Mouse (Mus musculus): Measurements from ENCODE around the gene Rasa2.
"Not testable (repeated sequence)": the region's sequence is repeated elsewhere in the genome, so short reads cannot be mapped to it uniquely, and the experiment has no call there.

Rasa2 gene

DNA sequence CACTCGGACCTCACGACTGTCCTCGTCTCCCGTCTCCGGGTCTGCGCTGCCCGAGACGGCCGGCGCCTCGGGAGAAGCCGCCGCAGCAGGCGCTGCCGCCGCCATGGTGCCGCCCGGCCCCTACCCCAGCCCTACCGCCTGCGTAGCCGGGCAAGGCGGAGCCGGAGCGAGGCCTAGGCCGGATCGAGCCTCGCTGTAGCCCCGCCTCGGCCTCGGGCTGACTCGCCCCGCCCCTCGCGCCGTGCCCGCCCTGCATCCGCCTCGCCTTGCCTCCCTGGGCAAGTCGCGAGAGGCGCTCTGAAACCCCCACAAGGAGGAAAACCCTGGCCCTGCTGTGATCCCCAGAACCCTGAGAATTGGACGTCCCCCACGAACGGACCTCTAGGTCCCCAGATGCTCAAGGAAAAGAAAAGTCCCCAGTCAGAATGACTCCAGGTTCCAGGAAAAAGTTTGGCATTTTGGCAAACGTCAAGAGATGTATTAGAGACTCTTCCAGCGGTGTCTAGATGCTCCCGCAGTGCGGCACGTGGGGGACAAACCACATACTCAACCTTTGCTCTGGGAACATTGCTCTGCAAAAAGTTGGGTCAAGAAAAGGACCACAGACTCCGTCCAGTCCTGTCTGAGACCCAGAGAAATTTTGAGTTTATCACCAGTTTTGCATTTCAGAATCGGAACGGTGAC is at the start of gene Rasa2:
Gene Rasa2, minus strand, starts transcription at position 229 of the 684 bp plus-strand sequence.
- peak; percentile 87 for DNase-seq (ENCODE audit: low read depth, low spot score)

DNA sequence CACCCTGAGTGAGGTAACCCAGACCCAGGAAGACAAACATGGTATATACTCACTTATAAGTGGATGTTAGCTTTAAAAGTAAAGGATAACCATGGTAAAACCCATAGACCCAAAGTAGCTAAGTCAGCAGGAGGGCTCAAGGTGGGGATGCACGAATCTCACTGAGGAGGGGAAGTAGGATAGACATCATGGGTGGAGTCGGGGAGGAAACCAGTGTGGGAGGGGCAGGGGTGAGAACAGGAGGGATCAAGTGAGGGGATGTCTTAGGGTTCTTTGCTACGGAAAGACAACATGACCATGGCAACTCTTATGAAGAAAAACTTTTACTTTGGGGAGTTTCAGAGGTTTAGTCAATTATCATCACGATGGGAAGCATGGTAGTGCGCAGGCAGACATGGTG is 47.2 kb upstream of the Rasa2 start:
- no peak for DNase-seq (ENCODE audit: low read depth, low spot score)

DNA sequence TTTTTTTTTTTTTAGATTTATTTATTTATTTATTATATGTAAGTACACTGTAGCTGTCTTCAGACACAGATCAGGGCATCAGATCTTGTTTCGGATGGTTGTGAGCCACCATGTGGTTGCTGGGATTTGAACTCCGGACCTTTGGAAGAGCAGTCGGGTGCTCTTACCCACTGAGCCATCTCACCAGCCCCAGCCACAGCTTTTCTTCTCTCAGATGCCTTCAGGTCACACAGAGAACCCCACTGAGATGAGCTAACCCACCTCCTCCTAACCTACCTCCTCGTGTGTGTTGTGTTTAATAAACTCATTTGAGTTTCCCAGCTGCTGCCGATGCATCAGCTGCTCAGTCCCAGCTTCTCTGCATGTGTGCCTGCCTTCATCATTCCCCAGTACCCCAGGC is 46.3 kb upstream of the Rasa2 start:
- DNase-seq (ENCODE audit: low read depth, low spot score), result not testable (repeated sequence)

DNA sequence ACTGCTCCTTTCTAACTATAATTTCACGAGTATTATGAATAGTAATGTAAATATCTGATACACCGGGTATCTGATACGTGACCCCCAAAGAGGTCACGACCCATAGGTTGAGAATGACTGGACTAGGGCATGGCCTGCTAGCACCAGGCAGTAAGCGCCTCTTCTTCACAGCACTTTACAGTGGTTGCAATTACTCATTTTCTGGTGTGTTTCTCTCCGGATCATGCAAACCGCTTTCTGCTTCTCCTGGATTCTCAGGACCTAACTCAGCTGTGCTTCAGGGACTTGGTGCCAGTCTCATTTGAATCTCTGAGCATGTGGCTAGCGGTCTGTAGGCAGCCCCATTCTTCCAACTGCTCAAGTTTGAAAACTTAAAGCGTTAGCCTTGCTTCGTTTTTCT is 45.3 kb upstream of the Rasa2 start:
- DNase-seq (ENCODE audit: low read depth, low spot score), result no peak

DNA sequence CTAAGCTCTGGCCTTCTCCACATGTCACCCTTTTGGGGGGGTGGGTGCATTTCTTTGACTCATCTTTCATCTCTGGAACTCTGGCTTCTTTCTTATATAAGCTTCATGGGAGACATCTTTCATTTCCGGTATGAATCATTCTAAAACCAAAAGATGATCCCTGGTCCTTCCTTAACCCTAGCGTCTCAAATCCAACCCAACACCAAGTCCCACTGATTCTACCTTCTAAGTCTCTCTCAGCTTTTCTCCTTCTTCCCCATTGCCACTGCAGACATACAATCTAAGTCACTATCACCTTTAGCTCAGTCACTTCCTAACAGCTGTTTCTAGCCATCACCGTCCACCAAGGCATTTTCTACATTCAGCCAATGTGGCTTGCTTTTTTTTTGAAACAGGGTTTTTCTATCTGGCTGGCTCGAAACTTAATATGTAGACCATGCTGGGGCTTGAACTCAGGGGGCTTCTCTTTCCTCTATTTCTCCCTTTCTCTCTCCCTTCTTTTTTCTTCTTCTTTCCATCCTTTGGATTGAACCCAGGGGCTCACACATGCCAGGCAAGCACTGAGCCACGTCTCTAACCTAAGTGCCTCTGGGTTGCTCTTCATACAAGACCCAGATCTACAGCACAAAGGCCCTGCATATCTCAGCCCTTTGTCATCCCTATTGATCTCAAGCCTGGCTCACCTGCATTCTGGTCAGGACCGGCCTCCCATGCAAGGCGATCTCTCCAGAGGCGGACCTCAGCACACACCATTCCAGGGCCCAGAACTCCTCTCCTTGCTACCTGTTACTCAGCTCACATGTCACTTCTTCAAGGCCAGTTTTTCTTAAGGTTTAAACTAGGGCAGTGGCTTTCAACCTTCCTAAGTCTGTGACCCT is 44.6 kb upstream of the Rasa2 start:
- no peak for DNase-seq (ENCODE audit: low read depth, low spot score)

- DNase-seq (ENCODE audit: low read depth, low spot score), result peak; percentile 74
Measured at GRCm38 (mm10) chr9:96675071-96675762, 43.8 kb upstream of the Rasa2 start.

GRCm38 (mm10) chr9:96674301-96674700 is 42.9 kb upstream of the Rasa2 start:
- DNase-seq (ENCODE audit: low read depth, low spot score), result no peak

- no peak for DNase-seq (ENCODE audit: low read depth, low spot score)
Measured at GRCm38 (mm10) chr9:96672466-96672865, 41.0 kb upstream of the Rasa2 start.

DNA sequence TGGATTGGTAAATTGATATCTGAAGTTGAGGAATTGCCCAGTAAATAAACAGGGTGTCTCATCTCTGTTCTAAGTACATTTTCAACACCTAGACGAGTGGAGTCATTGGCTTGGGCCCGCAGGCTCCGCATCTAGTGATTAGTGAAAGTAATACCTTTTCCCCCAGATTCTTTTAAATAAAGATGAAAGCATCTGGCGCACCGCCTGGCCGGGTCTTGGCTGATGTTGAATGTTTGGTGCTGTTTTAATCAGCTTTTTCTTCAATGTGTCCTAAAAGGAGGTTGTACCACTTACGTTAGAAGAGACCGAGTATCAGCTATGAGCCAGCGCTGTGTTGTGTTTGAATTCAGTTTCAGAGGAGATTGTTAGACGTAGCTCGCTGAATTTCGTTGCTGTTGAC is 39.8 kb upstream of the Rasa2 start:
- DNase-seq (ENCODE audit: low read depth, low spot score), result no peak

DNA sequence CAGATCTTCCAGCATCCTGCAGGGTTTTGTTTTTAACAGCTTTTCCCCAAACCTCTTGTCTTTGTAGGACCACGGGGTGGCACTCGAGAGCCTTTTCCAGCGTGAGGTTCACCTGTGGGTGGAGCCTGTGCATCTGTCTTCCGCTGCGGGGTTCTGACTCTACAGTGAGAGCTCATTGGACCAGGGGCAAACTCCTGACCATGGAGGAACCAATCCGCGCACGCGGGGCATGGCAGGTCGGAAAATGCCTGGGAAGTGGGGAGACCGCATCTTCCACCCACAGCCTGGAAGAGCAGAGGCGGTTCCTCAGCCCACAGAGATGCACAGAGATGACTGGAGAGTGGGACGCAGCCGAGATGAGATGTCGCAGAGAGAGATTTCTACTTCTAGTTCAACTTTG is 38.5 kb upstream of the Rasa2 start:
- DNase-seq (ENCODE audit: low read depth, low spot score), result peak; percentile 99

DNA sequence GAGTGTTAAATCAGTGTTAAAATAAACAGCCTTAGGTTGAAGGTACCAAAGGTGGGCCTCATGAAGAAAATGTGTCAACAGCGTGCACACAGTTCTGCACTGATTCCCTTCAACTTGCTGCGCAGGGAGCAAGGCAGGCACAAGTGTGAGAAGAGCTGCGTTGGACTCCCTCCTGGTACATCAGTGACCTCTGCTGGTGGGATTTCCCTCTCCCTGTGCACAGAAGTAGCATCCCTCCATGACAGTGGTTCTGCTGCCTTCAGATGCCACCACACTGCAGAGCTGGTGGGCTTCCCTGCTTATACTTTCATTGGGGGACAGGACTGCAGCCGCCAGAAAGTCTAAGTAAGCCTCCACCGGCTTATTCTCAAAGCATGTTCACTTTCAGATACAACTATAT is 37.2 kb upstream of the Rasa2 start:
- peak; percentile 73 for DNase-seq (ENCODE audit: low read depth, low spot score)

- DNase-seq (ENCODE audit: low read depth, low spot score), result no peak
Measured at GRCm38 (mm10) chr9:96660510-96661244, 29.3 kb upstream of the Rasa2 start.

DNA sequence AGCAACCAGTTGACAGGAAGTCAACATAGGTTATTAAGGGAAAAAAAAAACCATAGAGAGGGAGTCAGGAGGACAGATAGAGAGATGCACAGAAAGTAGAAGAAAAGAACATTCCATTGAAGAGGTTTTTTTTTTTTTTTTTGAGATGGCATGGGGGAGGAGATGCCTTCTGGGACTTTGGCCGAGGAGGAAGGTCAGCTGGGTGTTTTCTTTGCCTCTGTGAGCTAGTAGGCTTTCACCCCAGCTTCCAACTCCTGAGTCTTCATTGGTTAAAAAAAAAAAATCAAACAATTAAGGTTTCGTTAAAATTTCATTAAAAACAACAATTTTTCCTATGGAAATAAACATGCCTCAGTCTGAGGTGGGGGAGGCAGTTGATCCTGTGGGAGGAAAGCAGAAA is 28.4 kb upstream of the Rasa2 start:
- no peak for DNase-seq (ENCODE audit: low read depth, low spot score)

GRCm38 (mm10) chr9:96653538-96653937 is 22.1 kb upstream of the Rasa2 start:
- no peak for DNase-seq (ENCODE audit: low read depth, low spot score)

DNA sequence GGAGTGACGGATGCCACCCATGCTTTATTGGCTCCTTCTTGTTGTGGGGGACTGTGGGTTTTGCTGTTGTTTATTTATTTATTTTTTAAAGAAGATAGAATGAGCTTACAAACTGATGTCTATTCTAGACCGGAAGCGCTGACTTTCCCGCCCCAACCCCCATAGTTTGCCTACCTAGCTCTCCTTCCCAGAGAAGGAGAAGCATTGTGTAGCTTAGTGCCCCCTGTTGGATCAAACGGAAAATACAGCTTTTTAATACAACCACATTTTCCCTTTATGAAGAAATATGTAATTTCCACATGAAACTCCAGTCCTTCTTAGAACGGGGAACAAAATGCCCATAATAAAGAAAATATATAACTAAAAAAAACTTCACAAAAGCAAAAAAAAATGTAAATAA is 21.3 kb upstream of the Rasa2 start:
- peak; percentile 63 for DNase-seq (ENCODE audit: low read depth, low spot score)

DNA sequence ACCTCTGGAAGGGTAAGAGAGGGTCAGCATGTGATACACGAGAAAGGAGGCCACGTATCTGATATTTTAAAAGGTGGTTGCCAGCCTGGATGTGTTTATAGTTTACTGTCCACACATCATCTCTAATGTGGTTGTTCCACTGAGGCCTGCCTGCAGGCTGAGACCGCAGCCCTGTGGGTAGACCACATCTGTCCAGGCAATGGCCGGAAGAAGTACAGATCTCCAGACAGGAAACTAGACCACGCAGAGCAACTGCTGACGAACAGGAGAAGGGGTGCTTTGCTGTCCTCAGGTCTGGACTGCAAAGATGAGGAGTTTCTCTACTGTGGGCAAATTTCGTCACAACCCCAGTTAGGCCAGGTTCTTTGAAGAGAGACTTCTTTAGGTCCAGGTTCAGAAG is 19.4 kb upstream of the Rasa2 start:
- no peak for DNase-seq (ENCODE audit: low read depth, low spot score)

- no peak for DNase-seq (ENCODE audit: low read depth, low spot score)
Measured at GRCm38 (mm10) chr9:96649924-96650323, 18.5 kb upstream of the Rasa2 start.

DNA sequence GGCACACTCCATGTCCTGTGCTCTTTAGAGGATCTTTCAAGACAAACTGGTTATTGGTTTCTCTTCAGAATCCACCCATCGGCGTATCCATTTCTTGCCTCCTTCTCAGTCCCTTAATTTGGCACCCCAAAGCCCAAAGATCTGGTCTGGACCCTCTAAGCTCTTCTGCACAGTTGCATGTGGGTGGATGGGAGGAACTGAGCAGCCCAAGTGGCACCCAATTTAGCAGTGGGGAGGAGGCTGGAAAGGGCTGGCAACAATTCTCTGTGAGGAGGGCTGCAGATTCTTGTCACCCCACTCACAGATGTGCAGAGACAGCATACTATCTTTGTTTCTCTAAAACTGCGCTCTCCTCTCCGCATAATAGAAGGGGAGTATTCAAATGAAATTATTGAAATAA is 17.9 kb upstream of the Rasa2 start:
- DNase-seq (ENCODE audit: low read depth, low spot score), result no peak

GRCm38 (mm10) chr9:96646668-96647295 is 15.4 kb upstream of the Rasa2 start:
- no peak for DNase-seq (ENCODE audit: low read depth, low spot score)

GRCm38 (mm10) chr9:96644840-96645239 is 13.4 kb upstream of the Rasa2 start:
- DNase-seq (ENCODE audit: low read depth, low spot score), result no peak

- DNase-seq (ENCODE audit: low read depth, low spot score), result not testable (repeated sequence)
Measured at GRCm38 (mm10) chr9:96644002-96644401, 12.6 kb upstream of the Rasa2 start.
